Mouse (Mus musculus) embryonic fibroblast, embryonic 13.5 days (primary cell): ENCODE results near the gene Pikfyve.

Experiments used
- CTCF ChIP-seq: IDR thresholded peaks from 2 replicates; pipeline ENCODE4 v1.5.1; 2011; ENCODE audit warnings: mild to moderate bottlenecking, control low read depth, low read length, moderate library complexity, borderline replicate concordance; ENCODE audit not compliant: insufficient read depth
- POLR2A ChIP-seq: IDR thresholded peaks from 2 replicates; pipeline ENCODE4 v1.6.1; 2011; ENCODE audit warnings: low read depth, mild to moderate bottlenecking, control low read depth, low read length, moderate library complexity

DNA sequence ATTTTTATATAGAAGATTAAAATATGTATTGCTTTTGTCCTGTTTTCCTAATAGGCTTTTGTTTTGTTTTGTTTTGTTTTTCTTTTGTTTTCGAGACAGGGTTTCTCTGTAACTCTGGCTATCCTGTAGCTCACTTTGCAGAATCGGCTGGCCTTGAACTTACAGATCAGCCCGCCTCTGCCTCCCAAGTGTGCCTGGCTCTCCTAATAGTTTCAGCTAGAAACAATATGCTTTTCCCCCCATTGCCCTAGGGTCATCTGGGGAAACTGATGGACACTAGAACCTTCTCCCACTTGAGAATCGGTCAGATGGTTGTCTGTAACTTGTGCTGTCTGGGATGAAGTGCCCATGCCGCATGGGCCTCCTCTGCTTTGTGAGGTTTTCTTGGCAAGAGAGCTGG, 30.4 kb upstream of the Pikfyve start:
- TF ChIP-seq CTCF: no peak
- TF ChIP-seq POLR2A: no peak
